In the genomic region with DNA sequence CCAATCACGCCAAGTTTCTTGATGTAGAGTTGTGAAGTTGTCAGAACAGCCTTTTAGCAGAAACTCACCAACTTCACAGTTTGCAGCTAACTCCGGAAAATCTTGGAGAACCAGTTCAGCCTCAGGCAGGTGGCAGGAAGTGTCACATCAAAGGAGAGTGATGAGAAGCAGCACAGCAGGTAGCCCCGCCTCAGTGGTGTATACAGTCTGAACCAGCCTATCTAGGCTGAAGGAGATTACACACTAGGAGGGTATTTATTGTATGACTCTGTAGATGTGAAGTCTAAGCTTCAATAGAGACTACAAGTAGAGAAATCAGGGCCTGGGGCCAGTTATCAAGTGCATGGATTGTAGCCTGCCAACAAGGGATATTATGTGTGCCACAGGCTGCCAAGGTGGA, we compare ENCODE assay signal across 13 mouse cellular contexts. TPM values are rescaled to one million over a fixed set of nuclear protein-coding genes. Genes with fewer than 3 reads are reported as not detected.
DNase-seq lines count a peak whose midpoint lies in the region; ATAC-seq lines count a peak whose summit lies in the region.
"Had no signal": no experiment of that assay in that cellular context is flagged by ENCODE, and none has a peak within 500 bp of the region (broad histone marks: within the 10 kb centered on the region; RNA-seq: fewer than 3 reads in every experiment).

No protein-coding gene starts in this region.

- H3K27me3 ChIP-seq in heart, embryonic 11.5 days (ENCODE audit: control insufficient read depth, insufficient read depth, low read length), result no peaks in the 10 kb centered on the region
- no peaks in the 10 kb centered on the region for H3K27me3 ChIP-seq in limb, embryonic 12.5 days
- no peaks in the 10 kb centered on the region for H3K27me3 ChIP-seq in stomach, embryonic 14.5 days (ENCODE audit: control insufficient read depth, insufficient read depth, low read length)

- 56% methylated on average over 3 of the region's 3 CpGs for WGBS in heart, embryonic 11.5 days (ENCODE audit: insufficient replicate concordance)
- 36% methylated on average over 3 of the region's 3 CpGs for WGBS in limb, embryonic 12.5 days
- 26% methylated on average over 3 of the region's 3 CpGs for WGBS in stomach, embryonic 14.5 days

- no peaks in the 10 kb centered on the region for H3K9me3 ChIP-seq in heart, embryonic 11.5 days (replicated peaks; ENCODE audit: control insufficient read depth, low read length)
- H3K9me3 ChIP-seq in limb, embryonic 12.5 days, result no peaks in the 10 kb centered on the region
- no peaks in the 10 kb centered on the region for H3K9me3 ChIP-seq in stomach, embryonic 14.5 days (ENCODE audit: control insufficient read depth, low read depth, low read length)
- H3K9me3 ChIP-seq: G1E had no signal

- intact Hi-C loops in heart, postnatal 10 days (cut with DNase I), result no loop called here

- no peaks in the 10 kb centered on the region for H3K36me3 ChIP-seq in heart, embryonic 11.5 days (ENCODE audit: control insufficient read depth, insufficient read depth, low read length)
- no peaks in the 10 kb centered on the region for H3K36me3 ChIP-seq in limb, embryonic 12.5 days
- no peaks in the 10 kb centered on the region for H3K36me3 ChIP-seq in stomach, embryonic 14.5 days (ENCODE audit: control insufficient read depth, insufficient read depth, low read length)
- H3K36me3 ChIP-seq: G1E had no signal

- peak; percentile 5 to 9 for DNase-seq in heart, postnatal 10 days
- DNase-seq in embryo, embryonic 10 days (ENCODE audit: low spot score), result peak; percentile 21
- no peak for DNase-seq in cerebellum, postnatal 10 days
- no peak for DNase-seq in right cerebral cortex, adult 2 months (ENCODE audit: low spot score in 2 of 2)
- DNase-seq in adrenal gland, postnatal 4 days (ENCODE audit: low spot score in 2 of 2), result no peak
- DNase-seq: cerebellum, adult 18-20 months had no signal

- H3K4me3 ChIP-seq in heart, embryonic 11.5 days (ENCODE audit: low read depth, low read length), result no peak overlapping the region
- H3K4me3 ChIP-seq in limb, embryonic 12.5 days (replicated peaks), result no peak overlapping the region
- peak overlapping the region; percentile 19; the same call in 1 of the 2 replicates for H3K4me3 ChIP-seq in stomach, embryonic 14.5 days (ENCODE audit: low read depth, low read length)

- H3K27ac ChIP-seq in heart, embryonic 11.5 days (ENCODE audit: low read depth, low read length), result no peak overlapping the region
- no peak overlapping the region for H3K27ac ChIP-seq in limb, embryonic 12.5 days
- H3K27ac ChIP-seq in stomach, embryonic 14.5 days (ENCODE audit: low read length), result peak overlapping the region; percentile 70; the same call in 1 of the 2 replicates
- H3K27ac ChIP-seq: hindbrain, embryonic 14.5 days had no signal

- no peak overlapping the region for H3K4me2 ChIP-seq in heart, embryonic 11.5 days
- H3K4me2 ChIP-seq in limb, embryonic 12.5 days, result peak overlapping the region; percentile 41; the same call in 1 of the 2 replicates
- H3K4me2 ChIP-seq in stomach, embryonic 14.5 days (replicated peaks; ENCODE audit: low read depth, low read length), result peak overlapping the region; percentile 22
- H3K4me2 ChIP-seq: hindbrain, embryonic 14.5 days had no signal

- no peak overlapping the region for H3K9ac ChIP-seq in heart, embryonic 11.5 days (ENCODE audit: low read depth, low read length)
- no peak overlapping the region for H3K9ac ChIP-seq in limb, embryonic 12.5 days (replicated peaks)
- H3K9ac ChIP-seq in stomach, embryonic 14.5 days (replicated peaks; ENCODE audit: low read depth, low read length), result no peak overlapping the region
- H3K9ac ChIP-seq: hindbrain, embryonic 14.5 days had no signal

- H3K4me1 ChIP-seq in heart, embryonic 11.5 days (ENCODE audit: control insufficient read depth, insufficient read depth, low read length), result no peaks in the 10 kb centered on the region
- peaks cover 9% of the 10 kb centered on the region; the same call in 1 of the 2 replicates for H3K4me1 ChIP-seq in limb, embryonic 12.5 days (replicated peaks)
- H3K4me1 ChIP-seq in stomach, embryonic 14.5 days (ENCODE audit: control insufficient read depth, insufficient read depth, low read length), result no peaks in the 10 kb centered on the region

- ATAC-seq in heart, embryonic 11.5 days (replicated peaks; ENCODE audit: insufficient number of reproducible peaks, low FRiP score, low TSS enrichment), result no peak
- no peak for ATAC-seq in limb, embryonic 12.5 days (ENCODE audit: insufficient number of reproducible peaks, insufficient read depth, low FRiP score, low TSS enrichment, low read depth)
- ATAC-seq in stomach, embryonic 14.5 days (ENCODE audit: insufficient number of reproducible peaks, insufficient read depth, low FRiP score, low read depth), result peak; percentile 76

RNA-seq across cellular contexts. Expression of gene Acnat1, which starts 7.2 kb away (rescaled TPM):
- total RNA-seq in heart, postnatal 10 days (2021), result not detected
- polyA plus RNA-seq in heart, embryonic 11.5 days (2014; fragmentation: Nextera tagmentation; extraction: Ambion mirVana), result not detected in 2 replicates
- not detected in 2 replicates for polyA plus RNA-seq in limb, embryonic 12.5 days (2016; fragmentation: Nextera tagmentation; extraction: Ambion mirVana)
- polyA plus RNA-seq in stomach, embryonic 14.5 days (2014; fragmentation: Nextera tagmentation; extraction: Ambion mirVana), result 0.42 and 0.86 TPM in 2 replicates
- 1 to 10 TPM; 3.8 to 5.8 TPM for total RNA-seq in adrenal gland, postnatal 4 days (2021)
- total RNA-seq: G1E had no signal
- polyA plus RNA-seq: G1E; hindbrain, embryonic 14.5 days; neural tube, embryonic 11.5 days had no signal

RNA-seq across cellular contexts. Expression of gene Baat, which starts 25.5 kb away (rescaled TPM):
- total RNA-seq in heart, postnatal 10 days (2021), result under 1 TPM in 1 of 2 experiments, not detected in 1; 0.12 TPM
- polyA plus RNA-seq in heart, embryonic 11.5 days (2014; fragmentation: Nextera tagmentation; extraction: Ambion mirVana), result 0.10 TPM in 1 of 2 replicates, not detected in the other
- polyA plus RNA-seq in limb, embryonic 12.5 days (2016; fragmentation: Nextera tagmentation; extraction: Ambion mirVana), result not detected in 2 replicates
- polyA plus RNA-seq in stomach, embryonic 14.5 days (2014; fragmentation: Nextera tagmentation; extraction: Ambion mirVana), result 0.20 TPM in 1 of 2 replicates, not detected in the other
- 1 to 10 TPM in 1 of 2 experiments, under 1 TPM in 1; 0.50 to 2.0 TPM for total RNA-seq in adrenal gland, postnatal 4 days (2021)
- total RNA-seq: G1E had no signal
- polyA plus RNA-seq: G1E; gonadal fat pad, adult 2 months; hindbrain, embryonic 14.5 days had no signal

RNA-seq across cellular contexts. Expression of gene Mrpl50, which starts 40.0 kb away (rescaled TPM):
- total RNA-seq in heart, postnatal 10 days (2021), result 10 to 100 TPM; 37.3 to 41.7 TPM
- polyA plus RNA-seq in heart, embryonic 11.5 days (2014; fragmentation: Nextera tagmentation; extraction: Ambion mirVana), result 71.8 and 72.9 TPM in 2 replicates
- polyA plus RNA-seq in limb, embryonic 12.5 days (2016; fragmentation: Nextera tagmentation; extraction: Ambion mirVana), result 89.3 and 92.4 TPM in 2 replicates
- 91.4 and 93.6 TPM in 2 replicates for polyA plus RNA-seq in stomach, embryonic 14.5 days (2014; fragmentation: Nextera tagmentation; extraction: Ambion mirVana)
- 10 to 100 TPM; 47.8 to 48.6 TPM for total RNA-seq in adrenal gland, postnatal 4 days (2021)

RNA-seq across cellular contexts. Expression of gene Zfp189, which starts 40.1 kb away (rescaled TPM):
- total RNA-seq in heart, postnatal 10 days (2021), result 1 to 10 TPM; 5.8 to 8.1 TPM
- 6.8 and 7.3 TPM in 2 replicates for polyA plus RNA-seq in heart, embryonic 11.5 days (2014; fragmentation: Nextera tagmentation; extraction: Ambion mirVana)
- 13.6 and 14.3 TPM in 2 replicates for polyA plus RNA-seq in limb, embryonic 12.5 days (2016; fragmentation: Nextera tagmentation; extraction: Ambion mirVana)
- 7.1 and 8.7 TPM in 2 replicates for polyA plus RNA-seq in stomach, embryonic 14.5 days (2014; fragmentation: Nextera tagmentation; extraction: Ambion mirVana)
- 1 to 10 TPM; 8.9 to 9.4 TPM for total RNA-seq in adrenal gland, postnatal 4 days (2021)

Comparison
In these comparisons a context has a peak if more than half of its experiments do, and no peak if none do; other contexts are left out.
1. DNase-seq: peak in heart, postnatal 10 days (2 of 2) and embryo, embryonic 10 days (single experiment); none in cerebellum, postnatal 10 days (0 of 2), right cerebral cortex, adult 2 months (0 of 2) and adrenal gland, postnatal 4 days (0 of 2).